Mouse (Mus musculus) embryonic facial prominence, embryonic 14.5 days (tissue): Measurements from ENCODE around the gene Gdi2. TPM values are rescaled to one million over a fixed set of nuclear protein-coding genes. Genes with fewer than 3 reads are reported as not detected.
"Not testable (repeated sequence)": the region's sequence is repeated elsewhere in the genome, so short reads cannot be mapped to it uniquely, and the experiment has no call there.

Experiments used
- ATAC-seq: fragments of 200-750 bp; cut with Nextera tagmentation; 2 replicates; pipeline ENCODE4 v1.8.0; 2017; ENCODE audit warnings: low read depth, moderate number of reproducible peaks, moderate TSS enrichment
- DNase-seq: peaks from one replicate; pipeline ENCODE4 v3.0.0-alpha.2; 2015; ENCODE audit warnings: low spot score
- H3K27ac ChIP-seq: fragments of 300-500 bp; sonication (generic); replicated peaks from 2 replicates; pipeline ENCODE4 v1.5.1; 2014; ENCODE audit warnings: low read depth, mild to moderate bottlenecking, low read length, moderate library complexity
- H3K27me3 ChIP-seq: fragments of 300-500 bp; sonication (generic); replicated peaks from 2 replicates; pipeline ENCODE4 v1.6.1; 2014; ENCODE audit warnings: low read length; ENCODE audit not compliant: control insufficient read depth, insufficient read depth
- H3K36me3 ChIP-seq: fragments of 300-500 bp; sonication (generic); 2 replicates; pipeline ENCODE4 v1.6.1; 2014; ENCODE audit warnings: low read length, mixed read lengths; ENCODE audit not compliant: control insufficient read depth, insufficient read depth
- H3K4me1 ChIP-seq: fragments of 300-500 bp; sonication (generic); 2 replicates; pipeline ENCODE4 v1.6.1; 2014; ENCODE audit warnings: antibody characterized with exemption, low read length; ENCODE audit not compliant: control insufficient read depth, insufficient read depth
- H3K4me2 ChIP-seq: fragments of 300-500 bp; sonication (generic); 2 replicates; pipeline ENCODE4 v1.6.1; 2014; ENCODE audit warnings: low read depth, mild to moderate bottlenecking, low read length, moderate library complexity, mixed read lengths
- H3K4me3 ChIP-seq: fragments of 300-500 bp; sonication (generic); 2 replicates; pipeline ENCODE4 v1.5.1; 2014; ENCODE audit warnings: low read depth, mild to moderate bottlenecking, low read length
- H3K9ac ChIP-seq: fragments of 300-500 bp; sonication (generic); 2 replicates; pipeline ENCODE4 v1.6.1; 2014; ENCODE audit warnings: low read depth, mild to moderate bottlenecking, low read length, moderate library complexity, mixed read lengths
- H3K9me3 ChIP-seq: fragments of 300-500 bp; sonication (generic); 2 replicates; pipeline ENCODE4 v1.6.1; 2016; ENCODE audit warnings: low read length; ENCODE audit not compliant: control insufficient read depth
- WGBS: fragments of 180-500 bp; shearing (Covaris S2); extraction: QIAGEN DNeasy Blood & Tissue Kit; methylation state at CpG from one replicate; pipeline ENCODE4 v1.1.7; 2014; 5-methylcytosine and 5-hydroxymethylcytosine counted together
- polyA plus RNA-seq: library from polyadenylated mRNA; unstranded; fragments of >200 nt; fragmentation: Nextera tagmentation; extraction: Ambion mirVana; gene quantifications from 2 replicates; pipeline ENCODE4 v1.2.1, GENCODE M21; 2014

Gene Gdi2
- 434 and 478 TPM in 2 replicates for polyA plus RNA-seq

- Histone ChIP-seq H3K9me3 (no peaks in the 10 kb centered on the region), H3K9ac (peak within 1 kb of the TSS; percentile 98), H3K36me3 (no peaks in the 10 kb centered on the region), H3K27me3 (no peaks in the 10 kb centered on the region), H3K4me2 (peak within 1 kb of the TSS; percentile 88), H3K4me3 (peak within 1 kb of the TSS; percentile 97), H3K27ac (peak within 1 kb of the TSS; percentile 99), H3K4me1 (peaks cover 21% of the 10 kb centered on the region)
- peak; percentile 98 for ATAC-seq
- DNase-seq = peak; percentile 98
- WGBS = 2% methylated on average over 39 of the region's 47 CpGs
Measured at GRCm38 (mm10) chr13:3537594-3538222, at the start of gene Gdi2. Gdi2 (plus strand) TSS chr13:3538063.

DNA sequence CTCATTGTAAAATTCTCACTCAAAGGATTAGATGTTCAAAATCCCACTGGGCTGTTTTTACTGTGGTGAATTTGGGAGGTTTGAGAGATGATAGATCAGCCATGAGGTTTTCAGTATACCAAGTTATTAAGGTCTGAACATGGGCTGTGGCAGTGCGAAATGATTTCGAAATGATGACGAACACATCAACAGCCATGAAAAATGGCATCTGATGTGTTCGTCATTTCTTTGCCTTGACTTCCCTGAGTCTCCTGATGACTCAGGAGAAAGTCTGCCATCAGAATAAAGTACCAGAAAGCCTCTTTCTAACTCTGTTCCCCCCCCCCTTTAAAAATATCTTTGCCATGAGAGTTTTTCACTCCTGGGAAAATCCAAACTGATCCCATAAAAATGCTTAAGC lies 42.3 kb upstream of the Gdi2 start:
- no peak for DNase-seq
- H3K4me3 ChIP-seq = no peak overlapping the region
- no peak overlapping the region for H3K9ac ChIP-seq
- no peak for ATAC-seq
- H3K4me2 ChIP-seq = no peak overlapping the region
- WGBS = 97% methylated on average over 4 of the region's 4 CpGs
- no peak overlapping the region for H3K27ac ChIP-seq
- H3K27me3 ChIP-seq = no peaks in the 10 kb centered on the region
- no peaks in the 10 kb centered on the region for H3K36me3 ChIP-seq
- no peaks in the 10 kb centered on the region for H3K4me1 ChIP-seq
- H3K9me3 ChIP-seq = no peaks in the 10 kb centered on the region

- not testable (repeated sequence) for H3K4me1 ChIP-seq, H3K36me3 ChIP-seq, H3K4me3 ChIP-seq, H3K27me3 ChIP-seq, H3K9me3 ChIP-seq, H3K4me2 ChIP-seq, ATAC-seq, H3K9ac ChIP-seq, H3K27ac ChIP-seq
- 73% methylated on average over 6 of the region's 6 CpGs for WGBS
- peak; percentile 6 for DNase-seq
Measured at GRCm38 (mm10) chr13:3501014-3501413, 36.8 kb upstream of the Gdi2 start.

DNA sequence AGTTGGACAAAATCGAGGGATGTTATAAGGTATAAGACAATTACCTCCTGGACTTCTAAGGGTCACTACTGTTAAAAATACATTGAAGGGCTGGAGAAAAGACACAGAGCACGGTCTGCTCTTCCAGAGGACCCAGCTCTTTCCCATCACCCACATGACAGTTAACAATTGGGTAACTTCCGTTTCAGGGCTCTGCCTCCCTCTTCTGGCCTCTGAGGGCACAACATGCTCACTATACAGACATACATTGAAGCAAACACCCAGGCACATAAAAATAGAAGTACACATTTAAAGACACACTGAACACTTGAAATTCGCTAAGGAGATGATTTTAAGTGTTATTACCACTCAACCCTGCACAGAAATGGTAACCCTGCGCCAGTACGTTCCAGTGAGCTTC lies 22.5 kb upstream of the Gdi2 start:
- 76% methylated on average over 6 of the region's 6 CpGs for WGBS

GRCm38 (mm10) chr13:3519357-3519756 lies 18.5 kb upstream of the Gdi2 start:
- not testable (repeated sequence) for DNase-seq, ATAC-seq
- WGBS = 68% methylated on average over 4 of the region's 4 CpGs

More for the DNA sequence above, 22.5 kb upstream of the Gdi2 start:
- ATAC-seq, H3K4me2 ChIP-seq, H3K27ac ChIP-seq, DNase-seq, H3K9me3 ChIP-seq, H3K36me3 ChIP-seq, H3K9ac ChIP-seq, H3K4me1 ChIP-seq, H3K27me3 ChIP-seq, H3K4me3 ChIP-seq: not testable (repeated sequence)

DNA sequence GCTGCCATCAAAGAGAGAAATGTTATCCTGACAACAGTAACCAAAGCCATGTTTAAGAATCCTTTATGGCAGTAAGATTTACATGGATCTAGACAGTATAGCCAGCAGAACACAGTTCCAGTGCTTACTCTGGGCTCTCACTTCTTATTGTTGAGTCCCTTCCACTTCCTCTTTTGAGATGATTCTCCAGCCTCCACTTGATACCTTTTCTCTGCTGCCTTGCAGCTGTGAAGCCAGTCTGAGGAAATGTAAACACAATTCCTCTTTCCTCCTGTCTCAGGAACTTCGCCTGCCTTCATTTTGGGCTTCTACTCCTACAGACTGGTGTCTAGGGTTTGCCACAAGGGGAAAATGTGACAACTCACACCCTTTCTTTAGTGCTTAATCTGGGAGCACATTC lies 17.9 kb upstream of the Gdi2 start:
- H3K27me3 ChIP-seq, H3K36me3 ChIP-seq, ATAC-seq, H3K9ac ChIP-seq, DNase-seq, H3K9me3 ChIP-seq, H3K4me3 ChIP-seq, H3K27ac ChIP-seq, H3K4me1 ChIP-seq, H3K4me2 ChIP-seq: not testable (repeated sequence)
- 13% methylated on average over 1 of the region's 1 CpGs for WGBS

More at GRCm38 (mm10) chr13:3519357-3519756, 18.5 kb upstream of the Gdi2 start:
- not testable (repeated sequence) for H3K27ac ChIP-seq, H3K4me2 ChIP-seq, H3K4me1 ChIP-seq, H3K27me3 ChIP-seq, H3K4me3 ChIP-seq, H3K9me3 ChIP-seq, H3K36me3 ChIP-seq, H3K9ac ChIP-seq

DNA sequence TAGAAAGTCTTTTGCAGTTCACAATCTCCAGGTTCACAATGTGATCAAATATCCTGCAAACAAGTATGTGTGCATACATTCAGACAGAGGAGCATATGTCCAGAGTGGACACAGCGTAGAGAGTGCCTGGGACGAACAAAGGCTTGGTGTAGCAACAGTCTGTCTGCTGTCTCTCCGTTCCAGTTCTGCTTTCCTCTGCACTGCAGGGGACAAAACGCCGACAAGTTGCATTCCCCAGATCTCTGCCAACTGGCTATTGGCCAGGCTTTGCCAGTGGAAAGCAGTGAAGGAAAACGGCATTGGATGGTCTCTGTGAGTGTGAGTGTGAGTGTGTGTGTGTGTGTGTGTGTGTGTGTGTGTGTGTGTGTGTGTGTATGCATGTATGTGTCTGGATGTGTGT lies 14.4 kb upstream of the Gdi2 start:
- no peaks in the 10 kb centered on the region for H3K36me3 ChIP-seq
- no peak overlapping the region for H3K4me2 ChIP-seq
- WGBS = 47% methylated on average over 6 of the region's 6 CpGs
- H3K4me3 ChIP-seq = no peak overlapping the region
- 0 out of 2 replicates have a peak, but pooled peaks cover 3% of the 10 kb centered on the region for H3K4me1 ChIP-seq
- H3K27me3 ChIP-seq = no peaks in the 10 kb centered on the region
- DNase-seq = peak; percentile 53
- H3K9me3 ChIP-seq = no peaks in the 10 kb centered on the region
- no peak overlapping the region for H3K9ac ChIP-seq
- H3K27ac ChIP-seq = no peak overlapping the region
- no peak for ATAC-seq

DNA sequence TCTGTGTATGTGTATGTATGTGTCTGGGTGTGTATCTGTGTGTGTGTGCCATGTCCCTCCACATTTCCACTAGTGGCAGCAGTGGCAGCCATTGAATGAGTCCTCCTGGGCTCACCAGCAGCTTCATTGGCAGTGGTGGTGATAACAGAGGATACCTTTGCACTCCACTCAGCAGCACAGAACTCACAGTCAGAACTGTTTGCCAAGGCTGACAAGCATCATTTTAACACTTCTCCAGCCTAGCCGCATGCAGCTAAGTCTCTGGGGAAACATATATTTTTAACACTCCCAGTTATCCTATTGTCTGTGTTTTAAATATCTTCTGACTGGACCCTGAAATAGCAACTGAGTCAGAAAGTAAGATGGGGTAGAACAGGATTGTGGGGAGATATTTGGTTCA lies 13.9 kb upstream of the Gdi2 start:
- Histone ChIP-seq H3K4me2 (no peak overlapping the region), H3K36me3 (no peaks in the 10 kb centered on the region), H3K9ac (no peak overlapping the region), H3K27ac (no peak overlapping the region), H3K9me3 (no peaks in the 10 kb centered on the region), H3K4me3 (no peak overlapping the region), H3K27me3 (no peaks in the 10 kb centered on the region), H3K4me1 (0 out of 2 replicates have a peak, but pooled peaks cover 3% of the 10 kb centered on the region)
- ATAC-seq = no peak
- 81% methylated on average over 1 of the region's 1 CpGs for WGBS
- DNase-seq = no peak

- Histone ChIP-seq H3K9me3 (no peaks in the 10 kb centered on the region), H3K36me3 (no peaks in the 10 kb centered on the region), H3K27ac (no peak overlapping the region), H3K4me1 (0 out of 2 replicates have a peak, but pooled peaks cover 3% of the 10 kb centered on the region), H3K27me3 (no peaks in the 10 kb centered on the region), H3K9ac (no peak overlapping the region), H3K4me2 (no peak overlapping the region), H3K4me3 (no peak overlapping the region)
- DNase-seq (no peak), ATAC-seq (peak; percentile 47; the same call in 1 of the 2 replicates)
- 52% methylated on average over 4 of the region's 4 CpGs for WGBS
Measured at GRCm38 (mm10) chr13:3525611-3526051, 12.2 kb upstream of the Gdi2 start.
